Mouse (Mus musculus): Measurements from ENCODE around the gene Gpd1.
A peak's percentile ranks its signal among the peaks of the same experiment; 100 is the strongest.

The Gpd1 gene

GRCm38 (mm10) chr15:99701999-99702900, 15.1 kb upstream of the Gpd1 start, which contains the start of gene Smarcd1:
Gene Smarcd1 (plus strand): TSS chr15:99702129.
- peak; percentile 95 for DNase-seq

- DNase-seq = no peak
Observed at GRCm38 (mm10) chr15:99703104-99703503, 14.2 kb upstream of the Gpd1 start.

- no peak for DNase-seq
Observed at GRCm38 (mm10) chr15:99703676-99704040, 13.7 kb upstream of the Gpd1 start.

- DNase-seq = no peak
Observed at GRCm38 (mm10) chr15:99704041-99704681, 13.2 kb upstream of the Gpd1 start.

- DNase-seq = no peak
Observed at GRCm38 (mm10) chr15:99704881-99705280, 12.4 kb upstream of the Gpd1 start.

GRCm38 (mm10) chr15:99705440-99706048, 11.8 kb upstream of the Gpd1 start, which contains the start of gene Gm17349:
Gene Gm17349 (minus strand): TSS chr15:99705490.
- DNase-seq = peak; percentile 61

GRCm38 (mm10) chr15:99708176-99708575, 9.1 kb upstream of the Gpd1 start:
- no peak for DNase-seq

- DNase-seq = no peak
Observed at GRCm38 (mm10) chr15:99710221-99711190, 6.8 kb upstream of the Gpd1 start.

- DNase-seq = no peak
Observed at GRCm38 (mm10) chr15:99711491-99711890, 5.8 kb upstream of the Gpd1 start.

- no peak for DNase-seq
Observed at GRCm38 (mm10) chr15:99712666-99713559, 4.4 kb upstream of the Gpd1 start.

GRCm38 (mm10) chr15:99713569-99713968, 3.7 kb upstream of the Gpd1 start:
- no peak for DNase-seq

- no peak for DNase-seq
Observed at GRCm38 (mm10) chr15:99714206-99714605, 3.1 kb upstream of the Gpd1 start.

- DNase-seq = peak; percentile 88
Observed at GRCm38 (mm10) chr15:99714858-99715257, 2.5 kb upstream of the Gpd1 start.

GRCm38 (mm10) chr15:99715361-99715865, 1.9 kb upstream of the Gpd1 start:
- DNase-seq = no peak

GRCm38 (mm10) chr15:99715982-99716746, 1.2 kb upstream of the Gpd1 start:
- DNase-seq = no peak

- DNase-seq = no peak
Observed at GRCm38 (mm10) chr15:99716814-99717213, 501 bp upstream of the Gpd1 start.

GRCm38 (mm10) chr15:99718461-99719021, 1.2 kb downstream of the Gpd1 start:
- no peak for DNase-seq

GRCm38 (mm10) chr15:99719865-99720264, 2.5 kb downstream of the Gpd1 start:
- no peak for DNase-seq

GRCm38 (mm10) chr15:99721921-99722743, 4.8 kb downstream of the Gpd1 start:
- no peak for DNase-seq
